Mouse (Mus musculus) heart, embryonic 14.5 days (tissue): ENCODE measurements around the gene Wfdc13. TPM values are rescaled to one million over a fixed set of nuclear protein-coding genes. Genes with fewer than 3 reads are reported as not detected.

ENCODE experiments used
- ATAC-seq: fragments of 200-750 bp; cut with Nextera tagmentation; 2 replicates; pipeline ENCODE4 v1.8.0; 2017; ENCODE audit warnings: low read depth, moderate TSS enrichment; ENCODE audit not compliant: insufficient number of reproducible peaks, insufficient read depth, low FRiP score
- H3K27ac ChIP-seq, 2 experiments: fragments of 200-500 bp in 1 of 2; fragments of 300-500 bp in 1 of 2; sonication (generic) in 1 of 2; replicated peaks in 1 of 2; 2 replicates each; pipeline ENCODE4 v1.5.1; 2012 to 2014; ENCODE audit warnings: low read depth in 2 of 2, low read length in 2 of 2, control low read depth in 1 of 2, mild to moderate bottlenecking in 1 of 2, mixed read lengths in 1 of 2; ENCODE audit not compliant: control insufficient read depth in 1 of 2, insufficient read depth in 1 of 2
- H3K27me3 ChIP-seq: fragments of 300-500 bp; sonication (generic); 2 replicates; pipeline ENCODE4 v1.6.1; 2014; ENCODE audit warnings: mild to moderate bottlenecking, low read length, control low read depth; ENCODE audit not compliant: control insufficient read depth, insufficient read depth
- H3K36me3 ChIP-seq: fragments of 300-500 bp; sonication (generic); 2 replicates; pipeline ENCODE4 v1.6.1; 2014; ENCODE audit warnings: mild to moderate bottlenecking, control low read depth, low read length, mixed read lengths; ENCODE audit not compliant: control insufficient read depth, insufficient read depth
- H3K4me1 ChIP-seq, 2 experiments: fragments of 200-500 bp in 1 of 2; fragments of 300-500 bp in 1 of 2; sonication (generic) in 1 of 2; 2 replicates each; pipeline ENCODE4 v1.6.1; 2012 to 2014; ENCODE audit warnings: low read length in 2 of 2, control low read depth in 1 of 2, mixed read lengths in 1 of 2; ENCODE audit not compliant: control insufficient read depth in 2 of 2, insufficient read depth in 2 of 2
- H3K4me2 ChIP-seq: fragments of 300-500 bp; sonication (generic); 2 replicates; pipeline ENCODE4 v1.6.1; 2014; ENCODE audit warnings: mild to moderate bottlenecking, low read length
- H3K4me3 ChIP-seq, 2 experiments: fragments of 200-500 bp in 1 of 2; fragments of 300-500 bp in 1 of 2; sonication (generic) in 1 of 2; 2 replicates each; pipeline ENCODE4 v1.5.1; 2012 to 2014; ENCODE audit warnings: low read length in 2 of 2, mild to moderate bottlenecking in 2 of 2, control low read depth in 1 of 2, low read depth in 1 of 2, moderate library complexity in 1 of 2; ENCODE audit not compliant: control insufficient read depth in 1 of 2, insufficient read depth in 1 of 2
- H3K9ac ChIP-seq: fragments of 300-500 bp; sonication (generic); 2 replicates; pipeline ENCODE4 v1.6.1; 2014; ENCODE audit warnings: mild to moderate bottlenecking, low read length
- H3K9me3 ChIP-seq: fragments of 300-500 bp; sonication (generic); 2 replicates; pipeline ENCODE4 v1.6.1; 2016; ENCODE audit warnings: low read length, control low read depth; ENCODE audit not compliant: control insufficient read depth
- WGBS: fragments of 180-500 bp; shearing (Covaris S2); extraction: QIAGEN DNeasy Blood & Tissue Kit; methylation state at CpG from one replicate; pipeline ENCODE4 v1.1.7; 2014; 5-methylcytosine and 5-hydroxymethylcytosine counted together
- polyA plus RNA-seq: library from polyadenylated mRNA; unstranded; fragments of >200 nt; fragmentation: Nextera tagmentation; extraction: Ambion mirVana; gene quantifications from 2 replicates; pipeline ENCODE4 v1.2.1, GENCODE M21; 2014

Wfdc13 gene
- polyA plus RNA-seq, 1 experiment from 2014 or later, result 0.19 TPM

- no peak overlapping the region for H3K4me2 ChIP-seq
- H3K27me3 ChIP-seq, result no peaks in the 10 kb centered on the region
- no peak overlapping the region for H3K4me3 ChIP-seq
- H3K9me3 ChIP-seq, result no peaks in the 10 kb centered on the region
- no peaks in the 10 kb centered on the region for H3K36me3 ChIP-seq
- no peak overlapping the region for H3K27ac ChIP-seq
- H3K4me1 ChIP-seq, result peaks cover 3 to 4% of the 10 kb centered on the region in 2 experiments; a peak in 1 of 4 replicates
- WGBS, result 66% methylated on average over 3 of the region's 3 CpGs
- H3K9ac ChIP-seq, result no peak overlapping the region
- no peak for ATAC-seq
These were observed 5.0 kb upstream of the Wfdc13 start for GRCm38 (mm10) chr2:164679906-164680305.

- Histone ChIP-seq H3K9ac (no peak within 1 kb of the TSS), H3K27me3 (no peaks in the 10 kb centered on the region), H3K4me2 (no peak within 1 kb of the TSS), H3K9me3 (no peaks in the 10 kb centered on the region), H3K4me1 (no peaks in the 10 kb centered on the region; a peak in 1 of 4 replicates), H3K27ac (no peak within 1 kb of the TSS), H3K4me3 (no peak within 1 kb of the TSS), H3K36me3 (no peaks in the 10 kb centered on the region)
- ATAC-seq, result no peak
- 74% methylated on average over 4 of the region's 4 CpGs for WGBS
These were observed 13.3 kb downstream of the Wfdc13 start, which contains the start of gene Spint4 for GRCm38 (mm10) chr2:164698201-164698600. Spint4 (plus strand) TSS chr2:164698501.

- Histone ChIP-seq H3K9me3 (no peaks in the 10 kb centered on the region), H3K4me1 (no peaks in the 10 kb centered on the region; a peak in 1 of 4 replicates), H3K36me3 (no peaks in the 10 kb centered on the region), H3K9ac (no peak overlapping the region), H3K27ac (no peak overlapping the region), H3K27me3 (no peaks in the 10 kb centered on the region), H3K4me3 (no peak overlapping the region), H3K4me2 (no peak overlapping the region)
- no peak for ATAC-seq
- WGBS, result 72% methylated on average over 5 of the region's 5 CpGs
These were observed 16.1 kb downstream of the Wfdc13 start for GRCm38 (mm10) chr2:164700959-164701358.

- Histone ChIP-seq H3K4me2 (no peak overlapping the region), H3K4me1 (no peaks in the 10 kb centered on the region; a peak in 1 of 4 replicates), H3K36me3 (no peaks in the 10 kb centered on the region), H3K9me3 (no peaks in the 10 kb centered on the region), H3K9ac (no peak overlapping the region), H3K27ac (no peak overlapping the region), H3K4me3 (no peak overlapping the region), H3K27me3 (no peaks in the 10 kb centered on the region)
- WGBS, result 81% methylated on average over 5 of the region's 5 CpGs
- no peak for ATAC-seq
These were observed 16.9 kb downstream of the Wfdc13 start for GRCm38 (mm10) chr2:164701761-164702160.

- Histone ChIP-seq H3K4me3 (no peak overlapping the region), H3K27ac (no peak overlapping the region), H3K27me3 (no peaks in the 10 kb centered on the region), H3K4me1 (no peaks in the 10 kb centered on the region; a peak in 1 of 4 replicates), H3K36me3 (no peaks in the 10 kb centered on the region), H3K9me3 (no peaks in the 10 kb centered on the region), H3K4me2 (no peak overlapping the region), H3K9ac (no peak overlapping the region)
- ATAC-seq, result no peak
- WGBS, result 65% methylated on average over 5 of the region's 5 CpGs
These were observed 19.3 kb downstream of the Wfdc13 start for GRCm38 (mm10) chr2:164704235-164704634.

- Histone ChIP-seq H3K4me3 (no peak overlapping the region), H3K9ac (no peak overlapping the region), H3K27me3 (no peaks in the 10 kb centered on the region), H3K4me2 (no peak overlapping the region), H3K36me3 (no peaks in the 10 kb centered on the region), H3K9me3 (no peaks in the 10 kb centered on the region), H3K4me1 (no peaks in the 10 kb centered on the region), H3K27ac (no peak overlapping the region)
- 89% methylated on average over 6 of the region's 6 CpGs for WGBS
- ATAC-seq, result no peak
These were observed 20.4 kb downstream of the Wfdc13 start for GRCm38 (mm10) chr2:164705328-164705727.

GRCm38 (mm10) chr2:164705991-164706390 is 21.1 kb downstream of the Wfdc13 start:
- H3K9me3 ChIP-seq, result no peaks in the 10 kb centered on the region
- H3K9ac ChIP-seq, result no peak overlapping the region
- no peak overlapping the region for H3K4me2 ChIP-seq
- H3K27ac ChIP-seq, result no peak overlapping the region
- no peaks in the 10 kb centered on the region for H3K4me1 ChIP-seq
- no peaks in the 10 kb centered on the region for H3K36me3 ChIP-seq
- no peaks in the 10 kb centered on the region for H3K27me3 ChIP-seq
- WGBS, result 87% methylated on average over 14 of the region's 14 CpGs
- no peak for ATAC-seq
- no peak overlapping the region for H3K4me3 ChIP-seq

GRCm38 (mm10) chr2:164715005-164715404 is 30.1 kb downstream of the Wfdc13 start, which contains the start of gene Spint5:
Spint5 (plus strand) TSS chr2:164715305.
- no peak for ATAC-seq
- 69% methylated on average over 6 of the region's 6 CpGs for WGBS
- Histone ChIP-seq H3K36me3 (no peaks in the 10 kb centered on the region), H3K9me3 (no peaks in the 10 kb centered on the region), H3K27me3 (no peaks in the 10 kb centered on the region), H3K4me2 (no peak within 1 kb of the TSS), H3K27ac (no peak within 1 kb of the TSS), H3K9ac (no peak within 1 kb of the TSS), H3K4me1 (no peaks in the 10 kb centered on the region), H3K4me3 (no peak within 1 kb of the TSS)
